ENCODE assay signal across 8 mouse cellular contexts in genomic region chr10:80436276-80436675, GRCm38 (mm10). TPM values are rescaled to one million over a fixed set of nuclear protein-coding genes. Genes with fewer than 3 reads are reported as not detected.
DNase-seq lines count a peak whose midpoint lies in the region; ATAC-seq and TF ChIP-seq lines count a peak whose summit lies in the region.

No protein-coding gene starts in this region.

- H3K9me3 ChIP-seq in heart, embryonic 13.5 days: no peaks in the 10 kb centered on the region
- no peaks in the 10 kb centered on the region for H3K9me3 ChIP-seq in intestine, embryonic 16.5 days (ENCODE audit: control insufficient read depth, low read length)

- no peak for TF ChIP-seq POLR2A in myocyte (IDR thresholded peaks at IDR 0.05; ENCODE audit: insufficient read length, low read depth)

- H3K27ac ChIP-seq in heart, embryonic 13.5 days (replicated peaks): peak overlapping the region; percentile 45
- peak overlapping the region; percentile 72 for H3K27ac ChIP-seq in intestine, embryonic 16.5 days (ENCODE audit: low read length)
- no peak overlapping the region for H3K27ac ChIP-seq in left cerebral cortex, adult 2 months

- no peak for TF ChIP-seq CTCF in left cerebral cortex, adult 2 months (IDR thresholded peaks at IDR 0.05)

- peaks cover 9% of the 10 kb centered on the region for H3K27me3 ChIP-seq in heart, embryonic 13.5 days (replicated peaks)
- no peaks in the 10 kb centered on the region for H3K27me3 ChIP-seq in intestine, embryonic 16.5 days (replicated peaks; ENCODE audit: control insufficient read depth, insufficient read depth, low read length)
- no peaks in the 10 kb centered on the region for H3K27me3 ChIP-seq in myocyte (ENCODE audit: control insufficient read depth, insufficient read depth, insufficient read length)

- H3K4me2 ChIP-seq in heart, embryonic 13.5 days: peak overlapping the region; percentile 43
- peak overlapping the region; percentile 35 for H3K4me2 ChIP-seq in intestine, embryonic 16.5 days (ENCODE audit: low read depth, low read length)
- H3K4me2 ChIP-seq in myocyte (ENCODE audit: low read depth): peak overlapping the region; percentile 53

- H3ac ChIP-seq in myocyte (ENCODE audit: control insufficient read depth, insufficient read length): no peak overlapping the region

- 9% methylated on average over 9 of the region's 9 CpGs for WGBS in heart, embryonic 13.5 days
- 10% methylated on average over 9 of the region's 9 CpGs for WGBS in intestine, embryonic 16.5 days

- no peak for DNase-seq in heart, adult 9 months (ENCODE audit: low spot score in 2 of 2)
- peak; percentile 83 for DNase-seq in ES-CJ7 (ENCODE audit: low read depth, low spot score)
- DNase-seq in gastrocnemius, postnatal 36 days: no peak
- DNase-seq in layer of hippocampus, adult 9-10 months (ENCODE audit: low spot score): no peak
- DNase-seq in left cerebral cortex, adult 2 months (ENCODE audit: extremely low spot score in 1 of 2, low spot score in 2 of 2): no peak

- H3K4me3 ChIP-seq in heart, embryonic 13.5 days: peak overlapping the region; percentile 6; the same call in 1 of the 2 replicates
- H3K4me3 ChIP-seq in intestine, embryonic 16.5 days (ENCODE audit: low read length): no peak overlapping the region
- H3K4me3 ChIP-seq in myocyte: no peak overlapping the region
- H3K4me3 ChIP-seq in left cerebral cortex, adult 2 months: no peak overlapping the region

- peak overlapping the region; percentile 52; the same call in 1 of the 2 replicates for H3K9ac ChIP-seq in heart, embryonic 13.5 days
- H3K9ac ChIP-seq in intestine, embryonic 16.5 days (ENCODE audit: low read depth, low read length): 0 out of 2 replicates have a peak overlapping the region, but pooled peaks have one; percentile 33

- H3K4me1 ChIP-seq in heart, embryonic 13.5 days: peaks cover 36% of the 10 kb centered on the region
- H3K4me1 ChIP-seq in intestine, embryonic 16.5 days (ENCODE audit: control insufficient read depth, insufficient read depth, low read length): peaks cover 22% of the 10 kb centered on the region

- intact Hi-C loops in gastrocnemius, postnatal 36 days (cut with DNase I): loop anchor here (10.0 kb wide), 1 partner anchor 269 kb away; the partner anchor contains the start of genes Izumo4 and Mob3a
- intact Hi-C loops in left cerebral cortex, adult 2 months (cut with DNase I): no loop called here

- H3K36me3 ChIP-seq in heart, embryonic 13.5 days: no peaks in the 10 kb centered on the region
- H3K36me3 ChIP-seq in intestine, embryonic 16.5 days (ENCODE audit: control insufficient read depth, insufficient read depth, low read length): no peaks in the 10 kb centered on the region
- no peaks in the 10 kb centered on the region for H3K36me3 ChIP-seq in myocyte (ENCODE audit: control insufficient read depth, insufficient read depth)

- ATAC-seq in heart, embryonic 13.5 days (ENCODE audit: extremely low read depth, insufficient number of reproducible peaks, low FRiP score, low TSS enrichment): no peak
- peak; percentile 27 for ATAC-seq in intestine, embryonic 16.5 days

- H3K79me2 ChIP-seq in myocyte (ENCODE audit: control insufficient read depth, insufficient read depth): peaks cover 21% of the 10 kb centered on the region

TF ChIP-seq in myocyte, 11 proteins besides CTCF, POLR2A, EP300 and RAD21:
- TF ChIP-seq USF1 (IDR thresholded peaks at IDR 0.05; ENCODE audit: low read depth): no peak
- no peak for TF ChIP-seq SRF (IDR thresholded peaks at IDR 0.05; ENCODE audit: control insufficient read depth, insufficient read length, low read depth)
- TF ChIP-seq REST (IDR thresholded peaks at IDR 0.05; ENCODE audit: insufficient read depth, insufficient read length): no peak
- no peak for TF ChIP-seq MYOG (IDR thresholded peaks at IDR 0.05; ENCODE audit: control insufficient read depth in 1 of 3, insufficient read depth in 1 of 3, insufficient read length in 2 of 3, low read depth in 2 of 3)
- no peak for TF ChIP-seq E2F4 (IDR thresholded peaks at IDR 0.05; ENCODE audit: insufficient read depth)
- no peak for TF ChIP-seq MAX (IDR thresholded peaks at IDR 0.05; ENCODE audit: low read depth)
- no peak for TF ChIP-seq MYOD1 (IDR thresholded peaks at IDR 0.05; ENCODE audit: control insufficient read depth in 1 of 3, insufficient read length in 2 of 3, low read depth in 2 of 3)
- TF ChIP-seq CEBPB (IDR thresholded peaks at IDR 0.05; ENCODE audit: insufficient read depth, poor library complexity, severe bottlenecking): no peak
- TF ChIP-seq TCF12 (IDR thresholded peaks at IDR 0.05; ENCODE audit: insufficient read depth, poor library complexity, severe bottlenecking): no peak
- TF ChIP-seq TCF3 (IDR thresholded peaks at IDR 0.05; ENCODE audit: insufficient read length, low read depth): no peak
- no peak for TF ChIP-seq POLR2AphosphoS2 (IDR thresholded peaks at IDR 0.05; ENCODE audit: insufficient read length, low read depth)

RNA-seq across cellular contexts. Expression of gene Tcf3, which starts 2.8 kb away (rescaled TPM):
- 55.9 and 57.6 TPM in 2 replicates for polyA plus RNA-seq in heart, embryonic 13.5 days (2015; fragmentation: Nextera tagmentation; extraction: Ambion mirVana)
- 62.7 and 62.9 TPM in 2 replicates for polyA plus RNA-seq in intestine, embryonic 16.5 days (2015; fragmentation: Nextera tagmentation; extraction: Ambion mirVana)
- 67.5 TPM for polyA plus RNA-seq in myocyte (2012; fragmentation: generic; extraction: Trizol)
- 10 to 100 TPM; 11.0 to 12.0 TPM for total RNA-seq in gastrocnemius, postnatal 36 days (2021)
- total RNA-seq in left cerebral cortex, adult 2 months (2021): 10 to 100 TPM; 28.9 to 30.1 TPM

RNA-seq across cellular contexts. Expression of gene Uqcr11, which starts 29.6 kb away (rescaled TPM):
- polyA plus RNA-seq in heart, embryonic 13.5 days (2015; fragmentation: Nextera tagmentation; extraction: Ambion mirVana): 1,246 and 1,505 TPM in 2 replicates
- 1,179 and 1,252 TPM in 2 replicates for polyA plus RNA-seq in intestine, embryonic 16.5 days (2015; fragmentation: Nextera tagmentation; extraction: Ambion mirVana)
- 1,247 TPM for polyA plus RNA-seq in myocyte (2012; fragmentation: generic; extraction: Trizol)
- 100 to 1,000 TPM; 825 to 866 TPM for total RNA-seq in gastrocnemius, postnatal 36 days (2021)
- total RNA-seq in left cerebral cortex, adult 2 months (2021): 100 to 1,000 TPM; 373 to 394 TPM

RNA-seq across cellular contexts. Expression of gene Mbd3, which starts 36.9 kb away (rescaled TPM):
- 170 and 182 TPM in 2 replicates for polyA plus RNA-seq in heart, embryonic 13.5 days (2015; fragmentation: Nextera tagmentation; extraction: Ambion mirVana)
- polyA plus RNA-seq in intestine, embryonic 16.5 days (2015; fragmentation: Nextera tagmentation; extraction: Ambion mirVana): 133 and 144 TPM in 2 replicates
- 190 TPM for polyA plus RNA-seq in myocyte (2012; fragmentation: generic; extraction: Trizol)
- 10 to 100 TPM; 95.1 to 99.9 TPM for total RNA-seq in gastrocnemius, postnatal 36 days (2021)
- 100 to 1,000 TPM; 139 to 150 TPM for total RNA-seq in left cerebral cortex, adult 2 months (2021)

RNA-seq across cellular contexts. Expression of gene Mex3d, which starts 48.8 kb away (rescaled TPM):
- polyA plus RNA-seq in heart, embryonic 13.5 days (2015; fragmentation: Nextera tagmentation; extraction: Ambion mirVana): 3.8 and 4.5 TPM in 2 replicates
- 1.9 and 2.7 TPM in 2 replicates for polyA plus RNA-seq in intestine, embryonic 16.5 days (2015; fragmentation: Nextera tagmentation; extraction: Ambion mirVana)
- 29.6 TPM for polyA plus RNA-seq in myocyte (2012; fragmentation: generic; extraction: Trizol)
- total RNA-seq in gastrocnemius, postnatal 36 days (2021): 1 to 10 TPM; 3.4 to 4.5 TPM
- 10 to 100 TPM; 19.2 to 20.6 TPM for total RNA-seq in left cerebral cortex, adult 2 months (2021)

RNA-seq across cellular contexts. Expression of gene Onecut3, which starts 58.4 kb away (rescaled TPM):
- polyA plus RNA-seq in heart, embryonic 13.5 days (2015; fragmentation: Nextera tagmentation; extraction: Ambion mirVana): not detected in 2 replicates
- polyA plus RNA-seq in intestine, embryonic 16.5 days (2015; fragmentation: Nextera tagmentation; extraction: Ambion mirVana): 0.06 and 0.10 TPM in 2 replicates
- polyA plus RNA-seq in myocyte (2012; fragmentation: generic; extraction: Trizol): not detected
- not detected for total RNA-seq in gastrocnemius, postnatal 36 days (2021)
- total RNA-seq in left cerebral cortex, adult 2 months (2021): not detected
